Mouse (Mus musculus) liver, postnatal 0 days (tissue): Measurements from ENCODE around the gene Sox13. TPM values are rescaled to one million over a fixed set of nuclear protein-coding genes. Genes with fewer than 3 reads are reported as not detected.

Experiments
- ATAC-seq: fragments of 200-750 bp; cut with Nextera tagmentation; 2 replicates; pipeline ENCODE4 v1.8.0; 2017; ENCODE audit warnings: mild to moderate bottlenecking, moderate library complexity
- DNase-seq: peaks from one replicate; pipeline ENCODE4 v3.0.0-alpha.2; 2016
- H3K27ac ChIP-seq: fragments of 300-500 bp; sonication (generic); 2 replicates; pipeline ENCODE4 v1.5.1; 2014; ENCODE audit warnings: antibody characterized with exemption, moderate library complexity, mild to moderate bottlenecking, low read depth
- H3K27me3 ChIP-seq: fragments of 300-500 bp; sonication (generic); 2 replicates; pipeline ENCODE4 v1.6.1; 2014; ENCODE audit warnings: low read length, control low read depth, mixed read lengths; ENCODE audit not compliant: insufficient read depth
- H3K36me3 ChIP-seq: fragments of 300-500 bp; sonication (generic); replicated peaks from 2 replicates; pipeline ENCODE4 v1.6.1; 2014; ENCODE audit warnings: mild to moderate bottlenecking, control low read depth, low read length, moderate library complexity, mixed read lengths; ENCODE audit not compliant: insufficient read depth
- H3K4me1 ChIP-seq: fragments of 300-500 bp; sonication (generic); 2 replicates; pipeline ENCODE4 v1.6.1; 2014; ENCODE audit warnings: antibody characterized with exemption, mild to moderate bottlenecking, control low read depth; ENCODE audit not compliant: insufficient read depth
- H3K4me2 ChIP-seq: fragments of 300-500 bp; sonication (generic); 2 replicates; pipeline ENCODE4 v1.6.1; 2014; ENCODE audit warnings: low read depth, mild to moderate bottlenecking, low read length, moderate library complexity, mixed read lengths
- H3K4me3 ChIP-seq: fragments of 300-500 bp; sonication (generic); 2 replicates; pipeline ENCODE4 v1.5.1; 2014; ENCODE audit warnings: low read depth, low read length
- H3K9ac ChIP-seq: fragments of 300-500 bp; sonication (generic); replicated peaks from 2 replicates; pipeline ENCODE4 v1.6.1; 2014; ENCODE audit warnings: mild to moderate bottlenecking, moderate library complexity
- H3K9me3 ChIP-seq: fragments of 300-500 bp; sonication (generic); 2 replicates; pipeline ENCODE4 v1.6.1; 2016; ENCODE audit warnings: mild to moderate bottlenecking, control low read depth, low read length, mixed read lengths
- CTCF ChIP-seq: sonication (generic); IDR thresholded peaks from 2 replicates; pipeline ENCODE4 v1.5.1; 2016; ENCODE audit warnings: antibody characterized with exemption, low read depth
- EP300 ChIP-seq: IDR thresholded peaks from 2 replicates; pipeline ENCODE4 v1.6.1; 2016; ENCODE audit warnings: antibody characterized with exemption, low read depth, mild to moderate bottlenecking
- WGBS: fragments of 180-500 bp; shearing (Covaris S2); extraction: QIAGEN DNeasy Blood & Tissue Kit; methylation state at CpG from one replicate; pipeline ENCODE4 v1.1.7; 2014; ENCODE audit not compliant: insufficient replicate concordance; 5-methylcytosine and 5-hydroxymethylcytosine counted together
- polyA plus RNA-seq: library from polyadenylated mRNA; unstranded; fragments of >200 nt; fragmentation: Nextera tagmentation; extraction: Ambion mirVana; gene quantifications from 2 replicates; pipeline ENCODE4 v1.2.1, GENCODE M21; 2015

Sox13 gene
- polyA plus RNA-seq, 1 experiment from 2014 or later: 1.3 TPM

DNA sequence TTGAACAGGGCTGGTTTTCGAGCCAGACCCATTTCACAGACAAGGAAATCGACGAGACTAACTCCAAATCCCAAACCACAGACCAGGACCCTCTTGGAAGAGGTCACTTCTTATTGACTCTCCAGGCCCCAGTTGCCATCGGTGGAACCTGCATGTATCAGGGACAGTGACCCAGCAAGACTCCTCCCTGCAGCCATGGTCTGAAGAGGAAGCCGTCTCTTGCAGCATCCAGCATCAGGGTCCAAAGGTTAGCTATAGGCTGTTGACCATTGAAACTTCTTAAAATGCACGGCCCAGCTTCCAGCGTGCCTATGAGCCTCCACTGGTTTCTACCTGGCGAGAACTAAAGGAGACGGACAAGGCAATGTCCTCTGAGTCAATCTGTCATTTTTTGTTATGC lies 14.4 kb downstream of the Sox13 start:
- H3K36me3 ChIP-seq: no peaks in the 10 kb centered on the region
- peaks cover 13% of the 10 kb centered on the region for H3K4me1 ChIP-seq
- no peak overlapping the region for H3K9ac ChIP-seq
- H3K9me3 ChIP-seq: no peaks in the 10 kb centered on the region
- no peaks in the 10 kb centered on the region for H3K27me3 ChIP-seq
- ATAC-seq (no peak), DNase-seq (no peak)
- H3K27ac ChIP-seq: no peak overlapping the region
- H3K4me2 ChIP-seq: no peak overlapping the region
- TF ChIP-seq EP300 (no peak), CTCF (no peak)
- WGBS: 64% methylated on average over 9 of the region's 9 CpGs
- no peak overlapping the region for H3K4me3 ChIP-seq

DNA sequence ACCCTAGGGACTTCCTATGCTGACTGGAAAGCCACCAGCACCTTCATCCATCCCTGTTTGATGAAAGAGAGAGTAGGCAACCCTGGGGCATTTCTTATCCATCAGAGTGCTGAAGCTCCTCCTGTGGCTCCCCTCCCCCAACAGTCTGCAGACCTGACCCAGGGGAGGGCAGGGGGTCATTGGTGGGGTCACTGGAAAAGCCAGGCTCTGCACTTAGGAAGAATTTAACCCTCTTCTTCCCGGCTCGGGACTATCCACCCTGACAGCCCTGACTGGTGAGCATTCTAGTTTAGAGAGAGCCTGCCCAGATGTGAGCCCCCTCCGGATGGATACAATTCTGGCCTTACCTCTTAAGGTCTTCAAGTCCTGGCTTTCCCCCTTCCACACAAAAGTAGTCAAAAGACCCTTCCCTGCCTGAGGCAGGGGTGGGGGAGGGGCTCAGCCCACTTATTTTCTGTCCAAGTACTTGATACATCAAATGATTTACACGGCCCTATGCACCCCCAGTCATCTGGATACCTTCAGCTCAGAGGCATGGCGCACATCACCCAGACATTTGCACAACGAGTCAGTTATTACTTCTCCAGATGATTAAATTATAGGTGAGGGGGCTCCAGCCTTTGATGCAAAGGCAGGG lies 15.2 kb downstream of the Sox13 start:
- Histone ChIP-seq H3K9me3 (no peaks in the 10 kb centered on the region), H3K4me1 (peaks cover 13% of the 10 kb centered on the region), H3K27ac (no peak overlapping the region), H3K4me3 (no peak overlapping the region), H3K27me3 (no peaks in the 10 kb centered on the region), H3K36me3 (no peaks in the 10 kb centered on the region), H3K9ac (no peak overlapping the region), H3K4me2 (no peak overlapping the region)
- ATAC-seq (no peak), DNase-seq (no peak)
- 57% methylated on average over 6 of the region's 6 CpGs for whole genome bisulfite sequencing
- TF ChIP-seq CTCF: no peak
- no peak for TF ChIP-seq EP300

DNA sequence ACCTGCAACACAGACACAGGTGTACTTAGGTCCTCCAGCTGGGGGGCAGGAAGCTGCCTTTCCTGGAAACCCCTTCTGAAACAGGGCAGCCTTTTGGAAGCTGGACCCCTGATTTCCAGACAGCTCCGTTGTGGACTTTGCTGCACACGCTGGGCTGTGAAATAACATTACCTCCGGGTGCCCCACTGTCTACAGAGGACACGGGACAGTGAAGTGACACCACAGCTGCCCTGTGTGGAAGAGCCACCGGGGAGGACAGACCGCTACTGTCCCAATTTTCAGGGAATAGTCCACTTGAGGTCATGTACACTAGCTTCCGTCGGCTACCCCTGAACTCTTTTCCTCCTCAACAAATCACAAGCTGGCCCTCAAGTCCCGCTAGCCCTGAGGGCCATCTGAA lies 15.9 kb downstream of the Sox13 start:
- WGBS: 51% methylated on average over 9 of the region's 9 CpGs
- no peak overlapping the region for H3K9ac ChIP-seq
- no peak for TF ChIP-seq EP300
- no peaks in the 10 kb centered on the region for H3K27me3 ChIP-seq
- H3K4me2 ChIP-seq: peak overlapping the region; percentile 3; the same call in 1 of the 2 replicates
- peak; percentile 59 for ATAC-seq
- H3K9me3 ChIP-seq: no peaks in the 10 kb centered on the region
- no peaks in the 10 kb centered on the region for H3K36me3 ChIP-seq
- DNase-seq: no peak
- H3K4me3 ChIP-seq: no peak overlapping the region
- no peak overlapping the region for H3K27ac ChIP-seq
- H3K4me1 ChIP-seq: peaks cover 13% of the 10 kb centered on the region

DNA sequence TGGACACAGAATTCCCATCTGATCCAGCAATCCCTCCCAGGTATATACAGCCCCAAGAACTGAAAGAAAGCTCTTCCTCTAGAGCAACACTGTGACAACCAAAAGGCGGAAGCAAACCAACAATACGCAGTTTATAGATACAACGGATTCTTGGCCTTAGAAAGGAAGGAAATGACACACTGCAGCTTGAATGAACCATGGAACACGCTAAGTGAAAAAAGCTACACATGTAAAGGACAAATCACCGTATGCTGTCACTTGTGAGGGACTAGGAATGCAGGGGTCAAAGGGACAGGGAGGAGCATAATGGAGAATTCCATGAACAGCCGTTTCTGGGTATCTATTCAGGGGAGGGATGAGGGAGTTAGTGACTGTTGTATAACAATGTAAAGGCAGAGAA lies 16.7 kb downstream of the Sox13 start:
- Histone ChIP-seq H3K9ac (no peak overlapping the region), H3K4me1 (peaks cover 13% of the 10 kb centered on the region), H3K27ac (no peak overlapping the region), H3K4me3 (no peak overlapping the region), H3K9me3 (no peaks in the 10 kb centered on the region), H3K4me2 (no peak overlapping the region), H3K27me3 (no peaks in the 10 kb centered on the region), H3K36me3 (no peaks in the 10 kb centered on the region)
- DNase-seq: no peak
- TF ChIP-seq EP300 (no peak), CTCF (no peak)
- ATAC-seq: no peak
- 54% methylated on average over 6 of the region's 6 CpGs for WGBS

DNA sequence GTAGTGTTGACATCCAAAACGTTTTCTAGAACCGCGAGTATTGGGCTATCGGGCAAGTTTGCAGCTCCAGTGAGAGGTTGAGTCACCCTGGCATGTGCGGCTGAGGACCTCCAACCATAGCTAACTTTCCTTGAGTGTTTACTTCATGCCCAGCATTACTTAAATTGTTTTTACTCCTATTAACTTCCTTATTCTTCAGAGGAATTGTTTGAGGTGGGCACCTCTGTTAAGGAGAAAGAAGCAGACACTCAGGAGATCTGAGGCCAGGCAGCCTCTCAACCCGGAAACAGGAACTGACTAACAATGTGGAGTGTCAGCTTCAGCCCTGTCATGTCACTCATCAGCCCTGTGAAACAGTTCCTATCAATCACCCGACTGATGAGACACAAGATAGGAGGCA lies 17.6 kb downstream of the Sox13 start:
- TF ChIP-seq EP300 (no peak), CTCF (no peak)
- H3K27ac ChIP-seq: no peak overlapping the region
- H3K9ac ChIP-seq: no peak overlapping the region

DNA sequence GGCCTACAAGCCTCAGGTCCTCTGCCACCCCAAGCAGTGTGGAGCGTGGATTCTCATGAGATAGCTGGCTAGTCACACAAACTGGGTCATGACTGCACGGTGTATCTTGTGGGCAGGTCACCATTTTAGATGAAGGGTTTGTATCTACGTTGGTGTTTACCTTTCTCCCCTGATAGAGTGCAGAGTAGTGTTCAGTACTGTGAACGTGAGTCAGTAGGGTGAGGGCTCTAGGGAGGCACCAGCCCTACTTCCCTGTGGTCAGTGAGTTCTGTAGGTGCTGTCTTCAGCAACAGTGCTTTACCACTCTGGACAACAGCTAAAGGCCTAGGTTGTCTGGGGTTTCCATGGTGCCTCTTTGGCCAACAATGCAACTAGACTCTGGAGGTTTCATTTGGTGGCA lies 20.2 kb downstream of the Sox13 start:
- Histone ChIP-seq H3K4me2 (no peak overlapping the region), H3K4me3 (no peak overlapping the region), H3K9me3 (no peaks in the 10 kb centered on the region), H3K27me3 (no peaks in the 10 kb centered on the region), H3K36me3 (no peaks in the 10 kb centered on the region), H3K27ac (no peak overlapping the region), H3K4me1 (peaks cover 9% of the 10 kb centered on the region; the same call in 1 of the 2 replicates), H3K9ac (no peak overlapping the region)
- ATAC-seq (no peak), DNase-seq (no peak)
- TF ChIP-seq EP300 (no peak), CTCF (no peak)
- 56% methylated on average over 4 of the region's 4 CpGs for WGBS

More for the DNA sequence above, 17.6 kb downstream of the Sox13 start:
- DNase-seq (no peak), ATAC-seq (no peak)
- whole genome bisulfite sequencing: 63% methylated on average over 7 of the region's 7 CpGs
- Histone ChIP-seq H3K4me2 (no peak overlapping the region), H3K9me3 (no peaks in the 10 kb centered on the region), H3K4me3 (no peak overlapping the region), H3K4me1 (peaks cover 13% of the 10 kb centered on the region), H3K36me3 (no peaks in the 10 kb centered on the region), H3K27me3 (no peaks in the 10 kb centered on the region)
